Mouse (Mus musculus): ENCODE data around the gene Cldn19. TPM values are rescaled to one million over a fixed set of nuclear protein-coding genes. Genes with fewer than 3 reads are reported as not detected.

The Cldn19 gene
- total RNA-seq, 2 experiments from 2014 or later, result not detected

GRCm38 (mm10) chr4:119294415-119295133 is 39.4 kb downstream of the Cldn19 start, which contains the start of gene Ybx1:
Gene Ybx1, minus strand, starts transcription at chr4:119294604.
- ATAC-seq (replicated peaks; ENCODE audit: low FRiP score, poor library complexity, severe bottlenecking), result peak; percentile 97

GRCm38 (mm10) chr4:119295134-119295453 is 39.9 kb downstream of the Cldn19 start:
- no peak for ATAC-seq (replicated peaks; ENCODE audit: low FRiP score, poor library complexity, severe bottlenecking)

GRCm38 (mm10) chr4:119297361-119297760 is 42.1 kb downstream of the Cldn19 start:
- no peak for ATAC-seq (replicated peaks; ENCODE audit: low FRiP score, poor library complexity, severe bottlenecking)

GRCm38 (mm10) chr4:119300761-119301160 is 45.5 kb downstream of the Cldn19 start:
- no peak for ATAC-seq (replicated peaks; ENCODE audit: low FRiP score, poor library complexity, severe bottlenecking)

- ATAC-seq (replicated peaks; ENCODE audit: low FRiP score, poor library complexity, severe bottlenecking), result no peak
Measured at GRCm38 (mm10) chr4:119301777-119302176, 46.6 kb downstream of the Cldn19 start.

GRCm38 (mm10) chr4:119303291-119303690 is 48.1 kb downstream of the Cldn19 start:
- no peak for ATAC-seq (replicated peaks; ENCODE audit: low FRiP score, poor library complexity, severe bottlenecking)

- no peak for ATAC-seq (replicated peaks; ENCODE audit: low FRiP score, poor library complexity, severe bottlenecking)
Measured at GRCm38 (mm10) chr4:119305418-119305817, 50.2 kb downstream of the Cldn19 start.

Other genes with a start within 250 kb of the Cldn19 start
- gene Slc2a1, start 146.7 kb upstream of the Cldn19 start, total RNA-seq (2015; ENCODE audit: low replicate concordance), result 1.1 and 5.4 TPM in 2 replicates
- gene Slc2a1, start 146.7 kb upstream of the Cldn19 start, total RNA-seq (2017; ENCODE audit: low replicate concordance), result 1.0 TPM in 1 of 2 replicates, not detected in the other
- 2.2 and 4.6 TPM in 2 replicates for gene Zfp691, start 81.2 kb upstream of the Cldn19 start, total RNA-seq (2015; ENCODE audit: low replicate concordance)
- gene Zfp691, start 81.2 kb upstream of the Cldn19 start, total RNA-seq (2017; ENCODE audit: low replicate concordance), result 2.2 and 8.5 TPM in 2 replicates
- gene Ermap, start 65.4 kb upstream of the Cldn19 start, total RNA-seq (2015; ENCODE audit: low replicate concordance), result 1,144 and 1,272 TPM in 2 replicates
- 1,113 and 1,126 TPM in 2 replicates for gene Ermap, start 65.4 kb upstream of the Cldn19 start, total RNA-seq (2017; ENCODE audit: low replicate concordance)
- gene Svbp, start 60.1 kb upstream of the Cldn19 start, total RNA-seq (2015; ENCODE audit: low replicate concordance), result 110 and 114 TPM in 2 replicates
- gene Svbp, start 60.1 kb upstream of the Cldn19 start, total RNA-seq (2017; ENCODE audit: low replicate concordance), result 171 and 238 TPM in 2 replicates
- gene Tmem269, start 37.2 kb upstream of the Cldn19 start, total RNA-seq (2015; ENCODE audit: low replicate concordance), result 2.5 TPM in 1 of 2 replicates, not detected in the other
- not detected in 2 replicates for gene Tmem269, start 37.2 kb upstream of the Cldn19 start, total RNA-seq (2017; ENCODE audit: low replicate concordance)
- 1.4 and 2.1 TPM in 2 replicates for gene AU022252, start 22.7 kb upstream of the Cldn19 start, total RNA-seq (2015; ENCODE audit: low replicate concordance)
- 2.5 and 2.6 TPM in 2 replicates for gene AU022252, start 22.7 kb upstream of the Cldn19 start, total RNA-seq (2017; ENCODE audit: low replicate concordance)
- gene P3h1, start 22.5 kb upstream of the Cldn19 start, total RNA-seq (2015; ENCODE audit: low replicate concordance), result 0.42 TPM in 1 of 2 replicates, not detected in the other
- 1.8 and 5.6 TPM in 2 replicates for gene P3h1, start 22.5 kb upstream of the Cldn19 start, total RNA-seq (2017; ENCODE audit: low replicate concordance)
- 250 and 267 TPM in 2 replicates for gene Ybx1, start 39.2 kb downstream of the Cldn19 start, total RNA-seq (2015; ENCODE audit: low replicate concordance)
- gene Ybx1, start 39.2 kb downstream of the Cldn19 start, total RNA-seq (2017; ENCODE audit: low replicate concordance), result 172 and 193 TPM in 2 replicates
- 59.5 and 78.9 TPM in 2 replicates for gene Ppih, start 65.1 kb downstream of the Cldn19 start, total RNA-seq (2015; ENCODE audit: low replicate concordance)
- 19.3 and 43.4 TPM in 2 replicates for gene Ppih, start 65.1 kb downstream of the Cldn19 start, total RNA-seq (2017; ENCODE audit: low replicate concordance)
- not detected in 2 replicates for gene Ccdc30, start 160.1 kb downstream of the Cldn19 start, total RNA-seq (2015; ENCODE audit: low replicate concordance)
- gene Ccdc30, start 160.1 kb downstream of the Cldn19 start, total RNA-seq (2017; ENCODE audit: low replicate concordance), result not detected in 2 replicates
- gene Ppcs, start 167.0 kb downstream of the Cldn19 start, total RNA-seq (2015; ENCODE audit: low replicate concordance), result 10.9 and 23.4 TPM in 2 replicates
- gene Ppcs, start 167.0 kb downstream of the Cldn19 start, total RNA-seq (2017; ENCODE audit: low replicate concordance), result 5.3 and 17.2 TPM in 2 replicates
- 3.4 TPM in 1 of 2 replicates, not detected in the other for gene Zmynd12, start 167.4 kb downstream of the Cldn19 start, total RNA-seq (2015; ENCODE audit: low replicate concordance)
- gene Zmynd12, start 167.4 kb downstream of the Cldn19 start, total RNA-seq (2017; ENCODE audit: low replicate concordance), result not detected in 2 replicates
- gene Rimkla, start 237.2 kb downstream of the Cldn19 start, total RNA-seq (2015; ENCODE audit: low replicate concordance), result not detected in 2 replicates
- gene Rimkla, start 237.2 kb downstream of the Cldn19 start, total RNA-seq (2017; ENCODE audit: low replicate concordance), result not detected in 2 replicates